Mouse (Mus musculus): ENCODE measurements around the gene Oaf. TPM values are rescaled to one million over a fixed set of nuclear protein-coding genes. Genes with fewer than 3 reads are reported as not detected.

Oaf gene
- polyA plus RNA-seq, 1 experiment from 2014 or later, result 59.3 TPM

GRCm38 (mm10) chr9:43240594-43240900, 836 bp upstream of the Oaf start:
- Histone ChIP-seq H3K27me3 (ENCODE audit: insufficient read depth, low read length) (no peaks in the 10 kb centered on the region), H3K4me2 (ENCODE audit: low read depth, low read length) (peak overlapping the region; percentile 81), H3K4me3 (ENCODE audit: low read depth, low read length) (no peak overlapping the region), H3K27ac (ENCODE audit: low read depth) (peak overlapping the region; percentile 92), H3K9ac (replicated peaks) (peak overlapping the region; percentile 90; the same call in 1 of the 2 replicates), H3K4me1 (ENCODE audit: insufficient read depth) (peaks cover 53% of the 10 kb centered on the region), H3K9me3 (ENCODE audit: low read length) (no peaks in the 10 kb centered on the region), H3K36me3 (replicated peaks; ENCODE audit: insufficient read depth, low read length) (0 out of 2 replicates have a peak, but pooled peaks cover 3% of the 10 kb centered on the region)
- 49% methylated on average over 2 of the region's 2 CpGs for WGBS (ENCODE audit: insufficient replicate concordance)
- TF ChIP-seq EP300 (IDR thresholded peaks at IDR 0.05; ENCODE audit: low read depth), result no peak
- no peak for TF ChIP-seq CTCF (IDR thresholded peaks at IDR 0.05; ENCODE audit: low read depth)
- ATAC-seq (no peak), DNase-seq (no peak)

- WGBS (ENCODE audit: insufficient replicate concordance), result 1% methylated on average over 47 of the region's 51 CpGs
- H3K4me3 ChIP-seq (ENCODE audit: low read depth, low read length), result peak overlapping the region; percentile 76
- H3K27ac ChIP-seq (ENCODE audit: low read depth), result peak overlapping the region; percentile 92
- ATAC-seq (0 out of 2 replicates have a peak, but pooled peaks have one; percentile 4), DNase-seq (no peak)
- peaks cover 69% of the 10 kb centered on the region for H3K4me1 ChIP-seq (ENCODE audit: insufficient read depth)
- peak overlapping the region; percentile 90 for H3K9ac ChIP-seq (replicated peaks)
- TF ChIP-seq EP300 (IDR thresholded peaks at IDR 0.05; ENCODE audit: low read depth), result no peak
- 0 out of 2 replicates have a peak, but pooled peaks have one; percentile 5 for TF ChIP-seq CTCF (IDR thresholded peaks at IDR 0.05; ENCODE audit: low read depth)
- H3K27me3 ChIP-seq (ENCODE audit: insufficient read depth, low read length), result no peaks in the 10 kb centered on the region
- peak overlapping the region; percentile 81 for H3K4me2 ChIP-seq (ENCODE audit: low read depth, low read length)
- peaks cover 9% of the 10 kb centered on the region; the same call in 1 of the 2 replicates for H3K36me3 ChIP-seq (replicated peaks; ENCODE audit: insufficient read depth, low read length)
- no peaks in the 10 kb centered on the region for H3K9me3 ChIP-seq (ENCODE audit: low read length)
These were observed 823 bp downstream of the Oaf start for GRCm38 (mm10) chr9:43238631-43239545.

GRCm38 (mm10) chr9:43238167-43238566, 1.5 kb downstream of the Oaf start:
- H3K27me3 ChIP-seq (ENCODE audit: insufficient read depth, low read length), result no peaks in the 10 kb centered on the region
- 15% methylated on average over 2 of the region's 2 CpGs for WGBS (ENCODE audit: insufficient replicate concordance)
- peak overlapping the region; percentile 76 for H3K4me3 ChIP-seq (ENCODE audit: low read depth, low read length)
- peaks cover 9% of the 10 kb centered on the region; the same call in 1 of the 2 replicates for H3K36me3 ChIP-seq (replicated peaks; ENCODE audit: insufficient read depth, low read length)
- ATAC-seq, result no peak
- peak overlapping the region; percentile 81 for H3K4me2 ChIP-seq (ENCODE audit: low read depth, low read length)
- H3K27ac ChIP-seq (ENCODE audit: low read depth), result peak overlapping the region; percentile 92
- no peak for DNase-seq
- TF ChIP-seq EP300 (IDR thresholded peaks at IDR 0.05; ENCODE audit: low read depth) (0 out of 2 replicates have a peak, but pooled peaks have one; percentile 22), CTCF (IDR thresholded peaks at IDR 0.05; ENCODE audit: low read depth) (no peak)
- peaks cover 73% of the 10 kb centered on the region for H3K4me1 ChIP-seq (ENCODE audit: insufficient read depth)
- H3K9ac ChIP-seq (replicated peaks), result peak overlapping the region; percentile 90
- H3K9me3 ChIP-seq (ENCODE audit: low read length), result no peaks in the 10 kb centered on the region

- Histone ChIP-seq H3K27me3 (ENCODE audit: insufficient read depth, low read length) (no peaks in the 10 kb centered on the region), H3K27ac (ENCODE audit: low read depth) (peak overlapping the region; percentile 92; the same call in 1 of the 2 replicates), H3K4me1 (ENCODE audit: insufficient read depth) (peaks cover 72% of the 10 kb centered on the region), H3K9ac (replicated peaks) (peak overlapping the region; percentile 90), H3K4me2 (ENCODE audit: low read depth, low read length) (peak overlapping the region; percentile 81), H3K9me3 (ENCODE audit: low read length) (no peaks in the 10 kb centered on the region), H3K4me3 (ENCODE audit: low read depth, low read length) (peak overlapping the region; percentile 76), H3K36me3 (replicated peaks; ENCODE audit: insufficient read depth, low read length) (peaks cover 9% of the 10 kb centered on the region; the same call in 1 of the 2 replicates)
- DNase-seq (no peak), ATAC-seq (no peak)
- TF ChIP-seq EP300 (IDR thresholded peaks at IDR 0.05; ENCODE audit: low read depth), result no peak
- no peak for TF ChIP-seq CTCF (IDR thresholded peaks at IDR 0.05; ENCODE audit: low read depth)
- 52% methylated on average over 7 of the region's 7 CpGs for WGBS (ENCODE audit: insufficient replicate concordance)
These were observed 2.5 kb downstream of the Oaf start for GRCm38 (mm10) chr9:43237111-43237775.

- ATAC-seq, result no peak
- no peak for DNase-seq
- Histone ChIP-seq H3K9me3 (ENCODE audit: low read length) (no peaks in the 10 kb centered on the region), H3K36me3 (replicated peaks; ENCODE audit: insufficient read depth, low read length) (peaks cover 9% of the 10 kb centered on the region; the same call in 1 of the 2 replicates), H3K4me1 (ENCODE audit: insufficient read depth) (peaks cover 73% of the 10 kb centered on the region), H3K27me3 (ENCODE audit: insufficient read depth, low read length) (no peaks in the 10 kb centered on the region), H3K9ac (replicated peaks) (no peak overlapping the region; the same call in 1 of the 2 replicates), H3K27ac (ENCODE audit: low read depth) (0 out of 2 replicates have a peak overlapping the region, but pooled peaks have one; percentile 1), H3K4me3 (ENCODE audit: low read depth, low read length) (no peak overlapping the region), H3K4me2 (ENCODE audit: low read depth, low read length) (peak overlapping the region; percentile 81)
- WGBS (ENCODE audit: insufficient replicate concordance), result 85% methylated on average over 7 of the region's 7 CpGs
- TF ChIP-seq EP300 (IDR thresholded peaks at IDR 0.05; ENCODE audit: low read depth), result no peak
These were observed 3.1 kb downstream of the Oaf start for GRCm38 (mm10) chr9:43236576-43236975.

- no peak overlapping the region; the same call in 1 of the 2 replicates for H3K9ac ChIP-seq (replicated peaks)
- WGBS (ENCODE audit: insufficient replicate concordance), result 90% methylated on average over 1 of the region's 1 CpGs
- H3K4me1 ChIP-seq (ENCODE audit: insufficient read depth), result peaks cover 73% of the 10 kb centered on the region
- peak overlapping the region; percentile 81; the same call in 1 of the 2 replicates for H3K4me2 ChIP-seq (ENCODE audit: low read depth, low read length)
- H3K9me3 ChIP-seq (ENCODE audit: low read length), result no peaks in the 10 kb centered on the region
- H3K4me3 ChIP-seq (ENCODE audit: low read depth, low read length), result no peak overlapping the region
- TF ChIP-seq CTCF (IDR thresholded peaks at IDR 0.05; ENCODE audit: low read depth) (no peak), EP300 (IDR thresholded peaks at IDR 0.05; ENCODE audit: low read depth) (no peak)
- no peaks in the 10 kb centered on the region for H3K27me3 ChIP-seq (ENCODE audit: insufficient read depth, low read length)
- ATAC-seq (no peak), DNase-seq (no peak)
- H3K36me3 ChIP-seq (replicated peaks; ENCODE audit: insufficient read depth, low read length), result peaks cover 9% of the 10 kb centered on the region; the same call in 1 of the 2 replicates
- H3K27ac ChIP-seq (ENCODE audit: low read depth), result 0 out of 2 replicates have a peak overlapping the region, but pooled peaks have one; percentile 1
These were observed 3.6 kb downstream of the Oaf start for GRCm38 (mm10) chr9:43236106-43236505.
